Mouse (Mus musculus): ENCODE measurements around the gene Obscn.
A peak's percentile ranks its signal among the peaks of the same experiment; 100 is the strongest.

Obscn gene

GRCm38 (mm10) chr11:58961364-58962177 is 174.6 kb downstream of the Obscn start:
- no peak for DNase-seq (ENCODE audit: low spot score in 2 of 2)

DNA sequence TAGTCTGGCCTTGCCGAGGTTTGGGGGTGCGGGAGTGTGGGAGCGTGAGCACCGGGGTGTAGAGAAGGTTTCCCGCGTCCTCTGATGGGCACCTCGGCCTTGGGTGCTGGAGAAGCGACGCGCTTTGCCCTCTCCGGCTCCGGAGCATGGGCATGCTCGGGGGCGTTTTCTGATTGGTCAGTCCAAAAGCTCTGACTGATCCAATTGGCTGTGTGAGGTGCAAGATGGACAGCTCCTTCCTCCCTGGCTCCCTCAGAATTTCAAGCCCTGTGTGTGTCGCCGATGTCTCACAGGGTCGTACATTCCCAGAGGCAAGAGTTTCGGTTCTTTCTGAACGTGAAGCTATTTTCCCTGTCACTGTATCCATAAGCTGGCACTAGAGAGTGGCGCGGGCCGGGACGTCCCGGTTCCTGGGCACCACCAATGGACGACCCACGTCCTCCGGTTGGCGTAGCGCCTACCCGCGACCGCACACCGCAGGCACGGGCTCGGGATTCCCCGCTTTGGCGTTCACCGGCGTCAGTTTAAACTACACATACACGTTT is 176.2 kb downstream of the Obscn start:
- peak; percentile 72 for DNase-seq (ENCODE audit: low spot score in 2 of 2)

- DNase-seq (ENCODE audit: low spot score in 2 of 2): no peak
These were observed 176.9 kb downstream of the Obscn start for GRCm38 (mm10) chr11:58959186-58959825.

DNA sequence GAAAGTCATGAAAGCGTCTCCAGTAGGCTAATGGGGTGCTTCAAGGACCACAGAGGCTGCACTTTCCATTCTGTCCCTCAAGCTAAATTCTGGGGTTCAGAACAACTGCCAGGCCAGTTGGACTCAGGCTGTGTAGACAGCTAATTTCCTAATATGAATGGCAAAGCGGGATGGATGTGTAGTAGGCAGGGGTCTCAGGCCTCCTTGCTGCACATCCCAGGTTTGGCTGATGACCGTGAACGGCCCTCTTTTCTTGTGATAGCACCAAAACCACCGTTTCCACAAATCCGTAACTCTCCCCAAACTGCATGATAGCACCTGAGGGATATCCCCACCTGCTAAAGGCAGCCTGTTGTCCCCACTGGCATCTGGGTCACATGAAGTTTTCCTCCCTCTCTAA is 177.7 kb downstream of the Obscn start:
- DNase-seq (ENCODE audit: low spot score in 2 of 2): no peak

GRCm38 (mm10) chr11:58957226-58957914 is 178.8 kb downstream of the Obscn start:
- DNase-seq (ENCODE audit: low spot score in 2 of 2): no peak

DNA sequence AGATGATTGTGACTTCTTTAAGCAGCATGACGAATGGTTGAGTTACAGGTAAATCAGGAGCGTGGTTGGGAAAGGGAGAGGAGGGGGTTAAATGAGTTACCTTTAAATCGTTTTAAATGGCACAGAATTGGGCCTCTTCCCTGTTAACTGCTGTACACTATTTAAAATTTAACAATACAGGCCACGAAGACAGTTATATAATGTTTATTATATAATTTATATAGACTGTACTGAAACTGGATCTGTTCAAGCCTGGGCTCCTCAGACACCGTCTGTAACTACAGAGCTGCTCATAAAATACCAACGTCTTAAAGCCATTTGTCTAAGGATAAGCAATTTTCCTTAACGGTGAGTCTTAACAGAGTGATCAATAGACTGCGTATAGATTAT is 180.3 kb downstream of the Obscn start:
- no peak for DNase-seq (ENCODE audit: low spot score in 2 of 2)

DNA sequence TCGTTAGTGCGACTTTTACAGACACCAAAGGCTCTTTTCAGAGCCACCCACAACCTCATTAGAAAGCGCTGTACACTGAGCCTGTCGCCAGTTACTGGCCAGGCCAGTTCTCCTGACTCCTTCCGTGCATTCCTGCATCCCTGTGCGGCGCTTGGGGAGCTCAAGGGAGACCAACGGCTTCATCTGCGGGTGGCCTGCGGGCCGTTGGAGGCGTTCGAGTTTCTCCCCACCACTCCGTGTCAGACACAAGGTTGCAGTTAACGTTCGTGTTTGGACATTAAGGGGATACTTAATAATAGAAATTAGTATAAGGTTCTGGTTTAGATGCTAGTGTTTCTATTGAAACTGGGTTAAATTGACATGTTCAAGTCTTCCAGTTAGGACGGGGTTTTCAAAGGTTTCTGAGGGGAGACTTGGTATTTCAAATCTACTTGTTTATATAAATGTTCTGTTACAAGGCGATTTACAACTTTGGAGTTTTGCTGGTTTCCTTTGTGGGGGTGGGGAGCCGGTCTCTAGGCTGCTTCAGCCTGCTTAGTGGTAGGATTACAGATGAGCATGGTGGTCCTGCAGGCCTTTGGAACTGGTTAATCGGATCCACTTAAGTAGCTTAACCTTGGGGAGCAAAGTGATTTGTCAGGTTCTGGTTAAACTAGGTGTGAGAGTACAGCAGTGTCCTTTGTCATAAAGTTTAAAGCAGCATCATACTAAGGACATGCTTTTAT is 180.9 kb downstream of the Obscn start:
- DNase-seq (ENCODE audit: low spot score in 2 of 2): no peak

DNA sequence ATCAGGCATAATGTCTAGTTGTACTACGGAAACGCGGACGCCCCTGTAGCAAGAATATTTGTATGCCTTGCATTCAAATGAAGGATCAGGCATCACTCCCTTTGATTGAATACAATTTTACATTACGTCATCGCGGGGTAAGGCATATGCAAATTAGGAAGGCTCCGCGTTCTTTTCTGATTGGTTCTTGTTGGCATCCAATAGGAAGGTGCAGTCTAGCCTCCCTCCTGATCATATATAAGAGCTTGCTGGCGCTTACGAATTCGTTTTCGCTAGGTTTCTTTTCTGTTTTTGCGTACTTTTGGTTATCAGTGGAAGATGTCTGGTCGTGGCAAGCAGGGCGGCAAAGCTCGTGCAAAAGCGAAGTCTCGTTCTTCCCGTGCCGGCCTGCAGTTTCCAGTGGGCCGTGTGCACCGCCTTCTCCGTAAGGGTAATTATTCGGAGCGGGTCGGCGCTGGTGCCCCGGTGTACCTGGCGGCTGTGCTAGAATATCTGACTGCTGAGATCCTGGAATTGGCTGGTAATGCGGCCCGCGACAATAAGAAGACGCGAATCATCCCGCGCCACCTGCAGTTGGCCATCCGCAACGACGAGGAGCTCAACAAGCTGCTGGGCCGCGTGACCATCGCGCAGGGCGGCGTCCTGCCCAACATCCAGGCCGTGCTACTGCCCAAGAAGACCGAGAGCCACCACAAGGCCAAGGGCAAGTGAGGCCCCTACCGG is 181.6 kb downstream of the Obscn start, which contains the start of the genes Hist3h2a and Trim17:
Gene Hist3h2a (plus strand): TSS at position 266 of the 723 bp plus-strand sequence.
Gene Trim17 (plus strand): TSS at position 266 of the 723 bp plus-strand sequence.
- peak; percentile 64 to 74 for DNase-seq (ENCODE audit: low spot score in 2 of 2)

DNA sequence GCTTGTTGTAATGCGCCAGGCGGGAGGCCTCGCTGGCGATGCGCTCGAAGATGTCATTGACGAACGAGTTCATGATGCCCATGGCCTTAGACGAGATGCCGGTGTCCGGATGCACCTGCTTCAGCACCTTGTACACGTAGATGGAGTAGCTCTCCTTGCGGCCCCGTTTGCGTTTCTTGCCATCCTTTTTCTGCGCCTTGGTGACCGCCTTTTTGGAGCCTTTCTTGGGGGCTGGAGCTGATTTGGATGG is 182.1 kb downstream of the Obscn start:
- DNase-seq (ENCODE audit: low spot score in 2 of 2): peak in 1 of 2 experiments; percentile 54

DNA sequence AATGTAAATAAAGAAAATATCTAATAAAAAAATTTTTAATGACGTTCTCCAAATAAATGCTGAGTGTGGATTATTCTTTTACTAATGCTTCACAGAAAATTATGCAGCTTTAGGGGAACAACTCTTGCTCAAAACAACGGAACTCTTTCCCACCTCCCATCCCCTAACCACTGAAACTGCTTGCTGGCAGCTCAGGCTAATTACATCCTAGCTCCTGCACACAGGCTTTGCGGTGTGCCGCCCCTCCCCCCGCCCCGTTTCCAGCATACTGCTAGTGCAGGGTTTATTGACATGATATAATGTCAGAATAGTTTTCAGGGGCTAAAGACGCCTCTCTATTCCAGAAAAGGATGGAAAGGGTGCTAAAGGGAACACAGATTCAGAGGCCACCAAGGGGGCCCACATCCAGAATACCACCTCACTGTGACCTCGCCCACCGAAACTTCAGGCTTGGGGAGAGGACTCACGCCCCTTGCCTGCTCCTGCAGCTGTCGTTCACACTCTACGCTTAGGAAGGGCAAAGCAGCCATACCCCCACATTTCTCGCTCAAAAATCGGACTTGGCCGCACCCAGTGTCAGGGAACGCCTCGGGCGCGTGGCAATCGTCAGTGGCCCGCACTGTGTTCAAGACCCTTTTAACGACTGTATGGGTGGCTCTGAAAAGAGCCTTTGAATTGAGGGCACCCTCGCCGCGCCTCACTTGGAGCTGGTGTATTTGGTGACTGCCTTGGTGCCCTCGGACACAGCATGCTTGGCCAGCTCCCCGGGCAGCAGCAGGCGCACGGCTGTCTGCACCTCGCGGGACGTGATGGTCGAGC is 182.6 kb downstream of the Obscn start:
- DNase-seq (ENCODE audit: low spot score in 2 of 2): peak; percentile 38

- no peak for DNase-seq (ENCODE audit: low spot score in 2 of 2)
These were observed 185.0 kb downstream of the Obscn start for GRCm38 (mm10) chr11:58951210-58951609.

DNA sequence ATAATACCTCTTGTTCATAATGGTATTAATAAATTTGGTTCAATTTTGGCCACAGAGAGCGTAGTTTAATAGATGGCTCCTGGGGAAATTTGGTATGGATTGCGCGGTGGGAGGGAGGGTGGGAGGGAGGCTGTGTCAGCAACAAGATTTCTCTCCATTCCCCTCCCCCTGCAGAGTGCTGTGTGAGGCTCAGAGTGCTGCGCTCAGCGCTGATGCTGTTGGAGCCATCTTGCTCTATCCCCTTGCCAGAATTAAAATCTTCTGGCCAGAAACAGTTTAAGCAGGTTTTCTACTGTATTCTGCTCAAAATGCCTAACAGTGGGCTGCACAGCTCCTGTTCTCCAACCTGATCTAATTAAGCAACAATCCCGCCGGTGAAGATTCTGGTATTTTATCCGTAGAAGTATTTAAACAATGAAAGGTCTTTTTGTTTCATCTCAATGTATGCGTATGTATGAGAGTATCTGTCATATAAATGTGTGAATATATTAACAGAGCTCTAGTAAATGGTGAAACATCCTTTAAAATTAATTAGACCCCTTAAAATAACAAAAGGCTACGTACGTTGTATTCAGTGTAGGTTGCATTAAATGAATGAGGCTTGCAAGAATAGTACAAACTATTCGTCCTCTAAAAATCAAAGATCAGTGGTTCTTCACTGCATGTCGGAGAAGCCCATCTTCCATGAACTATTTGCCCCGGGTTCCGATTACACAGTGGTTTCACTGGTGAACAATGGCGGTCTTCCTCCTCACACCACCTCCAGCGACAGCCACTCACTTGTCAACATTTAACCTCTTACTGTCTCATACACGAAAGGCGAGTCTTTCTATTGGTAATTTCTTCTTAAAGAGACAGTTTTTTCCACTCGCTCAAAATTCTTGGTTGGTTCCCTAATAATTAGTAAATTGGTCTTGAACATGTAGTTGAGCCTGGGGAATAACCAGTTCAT is 186.4 kb downstream of the Obscn start:
- DNase-seq (ENCODE audit: low spot score in 2 of 2): no peak

DNA sequence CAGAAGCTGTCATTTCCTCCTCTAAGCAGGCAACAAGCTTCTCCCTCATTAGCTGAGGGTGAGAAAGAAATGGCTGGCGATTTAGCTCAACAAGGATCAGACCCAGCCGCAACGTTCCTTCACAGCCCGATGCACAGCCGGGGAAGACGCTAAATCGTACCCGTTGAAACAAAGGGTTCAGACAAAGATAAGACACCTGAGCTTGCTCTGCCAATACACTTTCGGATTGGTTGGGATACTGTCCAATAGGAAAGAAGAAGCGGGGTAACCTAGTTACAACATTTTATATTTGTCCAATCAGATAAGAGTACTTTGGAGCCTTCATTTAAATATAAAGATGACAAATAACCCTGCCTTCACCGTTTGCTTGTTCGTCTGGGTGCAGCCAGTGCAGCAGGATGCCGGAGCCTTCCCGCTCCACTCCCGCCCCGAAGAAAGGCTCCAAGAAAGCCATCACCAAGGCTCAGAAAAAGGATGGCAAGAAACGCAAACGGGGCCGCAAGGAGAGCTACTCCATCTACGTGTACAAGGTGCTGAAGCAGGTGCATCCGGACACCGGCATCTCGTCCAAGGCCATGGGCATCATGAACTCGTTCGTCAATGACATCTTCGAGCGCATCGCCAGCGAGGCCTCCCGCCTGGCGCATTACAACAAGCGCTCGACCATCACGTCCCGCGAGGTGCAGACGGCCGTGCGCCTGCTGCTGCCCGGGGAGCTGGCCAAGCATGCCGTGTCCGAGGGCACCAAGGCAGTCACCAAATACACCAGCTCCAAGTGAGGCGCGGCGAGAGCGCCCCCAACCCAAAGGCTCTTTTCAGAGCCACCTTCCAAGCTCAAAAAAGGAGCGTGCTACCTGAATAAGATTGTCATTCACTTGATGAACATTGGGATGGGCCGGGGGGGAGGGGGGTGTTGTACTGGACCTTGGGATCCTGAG is 187.4 kb downstream of the Obscn start, which contains the start of gene Hist3h2ba:
Gene Hist3h2ba (plus strand): TSS at position 379 of the 938 bp plus-strand sequence.
- DNase-seq (ENCODE audit: low spot score in 2 of 2): peak; percentile 56 to 57

DNA sequence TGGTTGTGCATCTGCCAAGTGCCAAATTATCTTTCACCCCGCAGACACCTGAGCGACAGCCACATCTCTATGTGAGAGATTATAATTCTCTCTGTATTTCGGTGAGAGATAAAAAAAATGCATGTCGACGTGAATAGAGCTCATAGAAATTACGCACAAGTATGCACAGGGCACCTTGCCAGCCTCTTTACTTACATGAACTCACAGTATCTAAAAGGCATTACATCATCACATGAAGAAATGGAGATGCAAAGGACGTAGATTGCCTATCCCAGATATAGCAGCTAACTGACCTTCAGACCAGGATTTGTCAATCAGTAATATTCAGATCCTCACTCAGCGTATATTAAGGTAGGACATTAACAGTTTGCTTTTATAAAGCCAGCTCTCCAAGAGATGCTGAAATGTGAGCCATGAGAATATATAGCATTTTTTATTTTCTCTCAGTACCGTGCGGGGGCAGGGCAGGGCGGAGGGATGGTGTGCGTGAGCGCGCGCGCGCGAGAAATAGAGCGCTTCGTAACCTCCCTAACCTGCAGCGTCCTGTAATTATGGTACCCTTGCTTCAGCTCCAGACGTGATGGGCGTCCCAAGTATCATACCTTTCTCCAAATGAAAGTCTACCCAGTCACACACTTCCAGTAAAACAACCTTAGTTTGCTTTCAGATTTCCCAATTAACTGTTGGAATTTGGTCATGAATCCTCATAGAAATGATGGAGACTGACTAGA is 188.2 kb downstream of the Obscn start:
- no peak for DNase-seq (ENCODE audit: low spot score in 2 of 2)

DNA sequence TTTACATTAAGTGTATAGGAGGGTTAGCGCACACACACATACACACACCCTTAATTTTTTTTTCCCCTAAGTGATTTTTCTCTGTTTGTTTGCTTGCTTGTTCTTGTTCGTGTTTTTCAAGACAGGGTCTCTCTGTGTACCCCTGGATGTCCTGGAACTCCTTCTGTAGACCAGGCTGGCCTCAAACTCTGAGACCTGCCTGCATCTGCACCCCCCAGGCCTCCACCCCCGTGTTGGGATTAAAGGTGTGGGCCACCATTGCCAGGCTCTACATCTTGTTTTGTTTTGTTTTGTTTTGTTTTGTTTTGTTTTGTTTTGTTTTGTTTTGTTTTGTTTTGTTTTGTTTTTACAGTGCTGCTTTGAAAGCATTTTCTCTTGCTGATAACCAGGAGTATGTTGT is 188.9 kb downstream of the Obscn start:
- no peak for DNase-seq (ENCODE audit: low spot score in 2 of 2)

All from spleen, postnatal 14 days (tissue).